Mouse (Mus musculus) bone marrow, adult 2 months (tissue): ENCODE results near the gene Pde4c.
A peak's percentile ranks its signal among the peaks of the same experiment; 100 is the strongest.

ENCODE experiments used
- CTCF ChIP-seq: fragments of 200-500 bp; IDR thresholded peaks from 2 replicates; pipeline ENCODE4 v1.5.1; 2011; ENCODE audit warnings: low read length, control low read depth; ENCODE audit not compliant: control insufficient read depth, insufficient read depth
- POLR2A ChIP-seq: fragments of 200-500 bp; IDR thresholded peaks from 2 replicates; pipeline ENCODE4 v1.6.1; 2011; ENCODE audit warnings: low read depth, mild to moderate bottlenecking, control low read depth, low read length, borderline replicate concordance; ENCODE audit not compliant: control insufficient read depth

- peak; percentile 86 for TF ChIP-seq CTCF
- TF ChIP-seq POLR2A = no peak
These were observed 39.8 kb downstream of the Pde4c start for GRCm38 (mm10) chr8:70763354-70763753.
